Mouse (Mus musculus) forebrain, embryonic 10.5 days (tissue): ENCODE measurements around the gene Cox7a1. TPM values are rescaled to one million over a fixed set of nuclear protein-coding genes. Genes with fewer than 3 reads are reported as not detected.
"Not testable (repeated sequence)": the region's sequence is repeated elsewhere in the genome, so short reads cannot be mapped to it uniquely, and the experiment has no call there.

Source experiments
- DNase-seq: peaks from one replicate; pipeline ENCODE4 v3.0.0-alpha.2; 2017; ENCODE audit warnings: low spot score; ENCODE audit errors: extremely low spot score
- H3K27ac ChIP-seq: fragments of 300-500 bp; sonication (generic); 2 replicates; pipeline ENCODE4 v1.5.1; 2016; ENCODE audit warnings: mild to moderate bottlenecking
- H3K27me3 ChIP-seq: fragments of 300-500 bp; sonication (generic); 2 replicates; pipeline ENCODE4 v1.6.1; 2016; ENCODE audit warnings: mild to moderate bottlenecking; ENCODE audit not compliant: poor library complexity, severe bottlenecking
- H3K36me3 ChIP-seq: fragments of 300-500 bp; sonication (generic); replicated peaks from 2 replicates; pipeline ENCODE4 v1.6.1; 2016; ENCODE audit warnings: mild to moderate bottlenecking, moderate library complexity
- H3K4me1 ChIP-seq: fragments of 300-500 bp; sonication (generic); 2 replicates; pipeline ENCODE4 v1.6.1; 2016
- H3K4me3 ChIP-seq: fragments of 300-500 bp; sonication (generic); 2 replicates; pipeline ENCODE4 v1.5.1; 2016; ENCODE audit warnings: mild to moderate bottlenecking, moderate library complexity
- H3K9me3 ChIP-seq: fragments of 300-500 bp; sonication (generic); 2 replicates; pipeline ENCODE4 v1.6.1; 2016; ENCODE audit warnings: mild to moderate bottlenecking, moderate library complexity
- WGBS: fragments of 180-500 bp; shearing (Covaris S2); methylation state at CpG from one replicate; pipeline ENCODE4 v1.1.7; 2016; 5-methylcytosine and 5-hydroxymethylcytosine counted together
- polyA plus RNA-seq: library from polyadenylated mRNA; unstranded; fragments of >200 nt; fragmentation: Nextera tagmentation; extraction: Ambion mirVana; gene quantifications from 2 replicates; pipeline ENCODE4 v1.2.1, GENCODE M21; 2016

The Cox7a1 gene
- polyA plus RNA-seq, 1 experiment from 2014 or later: 4.5 TPM

GRCm38 (mm10) chr7:30176474-30176873 lies 7.5 kb upstream of the Cox7a1 start:
- no peaks in the 10 kb centered on the region for H3K4me1 ChIP-seq
- no peak for DNase-seq
- no peak overlapping the region for H3K27ac ChIP-seq
- peaks cover 27% of the 10 kb centered on the region for H3K36me3 ChIP-seq
- no peaks in the 10 kb centered on the region for H3K27me3 ChIP-seq
- no peak overlapping the region for H3K4me3 ChIP-seq
- WGBS: 85% methylated on average over 12 of the region's 12 CpGs
- no peaks in the 10 kb centered on the region for H3K9me3 ChIP-seq

- no peaks in the 10 kb centered on the region for H3K9me3 ChIP-seq
- 89% methylated on average over 11 of the region's 11 CpGs for WGBS
Observed at GRCm38 (mm10) chr7:30178256-30178655, 5.7 kb upstream of the Cox7a1 start.

GRCm38 (mm10) chr7:30181308-30181707 lies 2.6 kb upstream of the Cox7a1 start:
- no peak overlapping the region for H3K27ac ChIP-seq
- no peak overlapping the region for H3K4me3 ChIP-seq
- H3K27me3 ChIP-seq: no peaks in the 10 kb centered on the region
- DNase-seq: peak; percentile 71
- 5% methylated on average over 4 of the region's 4 CpGs for whole genome bisulfite sequencing
- H3K9me3 ChIP-seq: no peaks in the 10 kb centered on the region
- peaks cover 13% of the 10 kb centered on the region for H3K4me1 ChIP-seq
- peaks cover 38% of the 10 kb centered on the region for H3K36me3 ChIP-seq

More at GRCm38 (mm10) chr7:30178256-30178655, 5.7 kb upstream of the Cox7a1 start:
- no peaks in the 10 kb centered on the region for H3K4me1 ChIP-seq
- H3K36me3 ChIP-seq: peaks cover 27% of the 10 kb centered on the region
- DNase-seq: no peak
- H3K4me3 ChIP-seq: no peak overlapping the region
- no peaks in the 10 kb centered on the region for H3K27me3 ChIP-seq
- no peak overlapping the region for H3K27ac ChIP-seq

- peaks cover 13% of the 10 kb centered on the region for H3K4me1 ChIP-seq
- not testable (repeated sequence) for DNase-seq, H3K27ac ChIP-seq, H3K4me3 ChIP-seq, H3K9me3 ChIP-seq, H3K27me3 ChIP-seq
- peaks cover 38% of the 10 kb centered on the region for H3K36me3 ChIP-seq
- 94% methylated on average over 10 of the region's 10 CpGs for WGBS
Observed at GRCm38 (mm10) chr7:30181929-30182328, 2.0 kb upstream of the Cox7a1 start.

GRCm38 (mm10) chr7:30183189-30183588 lies 755 bp upstream of the Cox7a1 start:
- not testable (repeated sequence) for H3K9me3 ChIP-seq, H3K27ac ChIP-seq, H3K4me3 ChIP-seq, H3K27me3 ChIP-seq, DNase-seq
- Histone ChIP-seq H3K4me1 (peaks cover 13% of the 10 kb centered on the region), H3K36me3 (peaks cover 40% of the 10 kb centered on the region)
- 72% methylated on average over 7 of the region's 7 CpGs for WGBS

- 78% methylated on average over 13 of the region's 13 CpGs for WGBS
- Histone ChIP-seq H3K9me3 (no peaks in the 10 kb centered on the region), H3K27ac (no peak overlapping the region), H3K4me3 (no peak overlapping the region; the same call in 1 of the 2 replicates), H3K36me3 (peaks cover 46% of the 10 kb centered on the region), H3K27me3 (no peaks in the 10 kb centered on the region), H3K4me1 (peaks cover 13% of the 10 kb centered on the region)
- DNase-seq: no peak
Observed at GRCm38 (mm10) chr7:30184641-30185348, 851 bp downstream of the Cox7a1 start.

GRCm38 (mm10) chr7:30188344-30189115 lies 4.6 kb downstream of the Cox7a1 start:
- peaks cover 24% of the 10 kb centered on the region for H3K4me1 ChIP-seq
- H3K27ac ChIP-seq: no peak overlapping the region
- peaks cover 76% of the 10 kb centered on the region for H3K36me3 ChIP-seq
- no peak overlapping the region for H3K4me3 ChIP-seq
- H3K9me3 ChIP-seq: no peaks in the 10 kb centered on the region
- H3K27me3 ChIP-seq: no peaks in the 10 kb centered on the region
- 84% methylated on average over 12 of the region's 12 CpGs for WGBS
- no peak for DNase-seq

GRCm38 (mm10) chr7:30189116-30189491 lies 5.2 kb downstream of the Cox7a1 start:
- WGBS: 91% methylated on average over 4 of the region's 4 CpGs
- no peak overlapping the region for H3K27ac ChIP-seq
- no peak for DNase-seq
- no peaks in the 10 kb centered on the region for H3K27me3 ChIP-seq
- H3K36me3 ChIP-seq: peaks cover 76% of the 10 kb centered on the region
- H3K4me1 ChIP-seq: peaks cover 22% of the 10 kb centered on the region
- no peak overlapping the region for H3K4me3 ChIP-seq
- no peaks in the 10 kb centered on the region for H3K9me3 ChIP-seq

- H3K4me3 ChIP-seq: peak overlapping the region; percentile 78
- no peaks in the 10 kb centered on the region for H3K9me3 ChIP-seq
- H3K27ac ChIP-seq: no peak overlapping the region
- peaks cover 55% of the 10 kb centered on the region for H3K36me3 ChIP-seq
- 89% methylated on average over 12 of the region's 12 CpGs for WGBS
- H3K27me3 ChIP-seq: no peaks in the 10 kb centered on the region
- no peak for DNase-seq
- peaks cover 29% of the 10 kb centered on the region for H3K4me1 ChIP-seq
Observed at GRCm38 (mm10) chr7:30192088-30192487, 8.1 kb downstream of the Cox7a1 start.

GRCm38 (mm10) chr7:30193013-30193412 lies 9.1 kb downstream of the Cox7a1 start:
- peak overlapping the region; percentile 87 for H3K27ac ChIP-seq
- H3K27me3 ChIP-seq: no peaks in the 10 kb centered on the region
- peak overlapping the region; percentile 78 for H3K4me3 ChIP-seq
- 8% methylated on average over 9 of the region's 9 CpGs for WGBS
- no peaks in the 10 kb centered on the region for H3K9me3 ChIP-seq
- peaks cover 46% of the 10 kb centered on the region for H3K36me3 ChIP-seq
- DNase-seq: no peak
- H3K4me1 ChIP-seq: peaks cover 35% of the 10 kb centered on the region

GRCm38 (mm10) chr7:30193581-30194100 lies 9.7 kb downstream of the Cox7a1 start:
- Histone ChIP-seq H3K9me3 (no peaks in the 10 kb centered on the region), H3K27ac (peak overlapping the region; percentile 87), H3K4me3 (peak overlapping the region; percentile 78), H3K27me3 (no peaks in the 10 kb centered on the region), H3K36me3 (peaks cover 39% of the 10 kb centered on the region), H3K4me1 (peaks cover 41% of the 10 kb centered on the region)
- DNase-seq: peak; percentile 86
- WGBS: under 1% methylated on average over 26 of the region's 26 CpGs

- Histone ChIP-seq H3K4me1 (peaks cover 43% of the 10 kb centered on the region), H3K27ac (peak overlapping the region; percentile 87), H3K9me3 (no peaks in the 10 kb centered on the region), H3K36me3 (peaks cover 33% of the 10 kb centered on the region), H3K4me3 (peak overlapping the region; percentile 78), H3K27me3 (no peaks in the 10 kb centered on the region)
- DNase-seq: peak; percentile 30
- WGBS: 1% methylated on average over 26 of the region's 26 CpGs
Observed at GRCm38 (mm10) chr7:30194101-30194831, 10.3 kb downstream of the Cox7a1 start.
